Mouse (Mus musculus) liver, embryonic 16.5 days (tissue): ENCODE measurements around the gene Mapre3. TPM values are rescaled to one million over a fixed set of nuclear protein-coding genes. Genes with fewer than 3 reads are reported as not detected.

ENCODE experiments used
- ATAC-seq: fragments of 200-750 bp; cut with Nextera tagmentation; 2 replicates; pipeline ENCODE4 v1.8.0; 2017; ENCODE audit warnings: low read depth, mild to moderate bottlenecking, moderate number of reproducible peaks, moderate library complexity
- H3K27ac ChIP-seq: fragments of 300-500 bp; sonication (generic); 2 replicates; pipeline ENCODE4 v1.5.1; 2014; ENCODE audit warnings: mild to moderate bottlenecking, low read length
- H3K27me3 ChIP-seq: fragments of 300-500 bp; sonication (generic); 2 replicates; pipeline ENCODE4 v1.6.1; 2014; ENCODE audit warnings: low read depth, low read length, mixed read lengths; ENCODE audit not compliant: control insufficient read depth, insufficient read depth
- H3K36me3 ChIP-seq: fragments of 300-500 bp; sonication (generic); 2 replicates; pipeline ENCODE4 v1.6.1; 2014; ENCODE audit warnings: mild to moderate bottlenecking; ENCODE audit not compliant: control insufficient read depth, insufficient read depth
- H3K4me1 ChIP-seq: fragments of 300-500 bp; sonication (generic); 2 replicates; pipeline ENCODE4 v1.6.1; 2014; ENCODE audit warnings: low read depth, low read length, mixed read lengths; ENCODE audit not compliant: control insufficient read depth
- H3K4me2 ChIP-seq: fragments of 300-500 bp; sonication (generic); 2 replicates; pipeline ENCODE4 v1.6.1; 2014; ENCODE audit warnings: low read depth, low read length, mixed read lengths
- H3K4me3 ChIP-seq: fragments of 300-500 bp; sonication (generic); 2 replicates; pipeline ENCODE4 v1.5.1; 2014; ENCODE audit warnings: low read depth, mild to moderate bottlenecking, low read length
- H3K9ac ChIP-seq: fragments of 300-500 bp; sonication (generic); 2 replicates; pipeline ENCODE4 v1.6.1; 2014; ENCODE audit warnings: low read depth, low read length
- H3K9me3 ChIP-seq: fragments of 300-500 bp; sonication (generic); replicated peaks from 2 replicates; pipeline ENCODE4 v1.6.1; 2016; ENCODE audit warnings: low read length; ENCODE audit not compliant: control insufficient read depth
- WGBS: fragments of 180-500 bp; shearing (Covaris S2); extraction: QIAGEN DNeasy Blood & Tissue Kit; methylation state at CpG from one replicate; pipeline ENCODE4 v1.1.7; 2014; ENCODE audit not compliant: insufficient replicate concordance; 5-methylcytosine and 5-hydroxymethylcytosine counted together
- polyA plus RNA-seq: library from polyadenylated mRNA; unstranded; fragments of >200 nt; fragmentation: Nextera tagmentation; extraction: Ambion mirVana; gene quantifications from 2 replicates; pipeline ENCODE4 v1.2.1, GENCODE M21; 2015

The Mapre3 gene
- polyA plus RNA-seq, 1 experiment from 2014 or later: 3.3 TPM

DNA sequence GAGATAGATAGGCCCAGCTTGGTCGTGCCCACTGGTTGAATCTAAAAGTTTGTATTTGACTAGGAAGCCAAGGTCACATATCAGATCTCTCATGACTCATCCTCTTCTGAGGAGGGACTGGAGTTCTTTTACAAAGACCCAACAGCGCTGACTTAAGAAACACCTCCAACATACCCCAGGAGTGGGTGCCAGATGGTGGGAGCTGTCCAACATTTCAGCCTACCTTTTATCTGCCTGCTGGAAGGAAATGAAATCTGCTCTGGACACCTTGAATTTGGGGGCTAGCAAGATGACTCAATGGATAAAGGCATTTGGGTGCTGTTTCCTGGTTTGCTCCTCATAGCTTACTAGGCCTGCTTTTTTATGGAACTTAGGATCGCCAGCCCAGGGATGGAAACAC, 27.5 kb downstream of the Mapre3 start:
- Histone ChIP-seq H3K27ac (no peak overlapping the region), H3K4me3 (no peak overlapping the region), H3K9ac (no peak overlapping the region), H3K4me2 (no peak overlapping the region), H3K27me3 (no peaks in the 10 kb centered on the region), H3K9me3 (no peaks in the 10 kb centered on the region), H3K36me3 (no peaks in the 10 kb centered on the region), H3K4me1 (peaks cover 2% of the 10 kb centered on the region; the same call in 1 of the 2 replicates)
- 35% methylated on average over 3 of the region's 3 CpGs for WGBS
- no peak for ATAC-seq

DNA sequence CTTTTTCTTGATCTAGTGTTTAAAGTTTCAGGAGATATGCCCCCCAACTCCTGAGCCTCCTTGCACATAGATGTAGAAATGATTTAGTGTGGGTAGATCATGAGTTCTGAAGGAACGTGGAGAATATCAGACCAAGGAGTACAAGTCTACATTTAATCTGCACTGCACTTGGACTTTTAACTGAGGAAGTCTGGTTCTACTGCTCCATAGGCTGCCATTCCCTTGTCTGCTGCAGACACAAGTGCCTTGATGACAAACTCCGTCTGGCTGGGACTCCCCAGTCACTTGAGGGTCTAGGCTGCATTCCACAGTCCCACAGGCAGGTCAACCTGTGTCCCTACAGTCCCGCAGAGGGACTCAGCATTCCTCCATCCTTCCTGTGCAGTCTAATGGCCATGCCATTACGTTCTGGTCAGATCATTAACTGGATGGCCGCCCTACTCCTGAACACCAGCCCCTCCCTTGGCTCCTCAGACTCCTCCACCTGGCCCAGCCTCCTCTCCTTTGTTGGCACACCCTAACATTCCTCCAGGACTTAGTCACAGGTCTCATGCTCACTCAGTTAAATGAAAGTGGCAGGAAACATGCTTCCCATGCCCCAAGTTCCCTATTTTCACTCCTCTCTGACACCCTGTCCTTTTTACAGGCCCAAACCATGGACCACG, 35.6 kb downstream of the Mapre3 start:
- Histone ChIP-seq H3K9me3 (no peaks in the 10 kb centered on the region), H3K36me3 (no peaks in the 10 kb centered on the region), H3K4me1 (no peaks in the 10 kb centered on the region), H3K4me2 (no peak overlapping the region), H3K4me3 (no peak overlapping the region), H3K27ac (no peak overlapping the region), H3K9ac (no peak overlapping the region), H3K27me3 (no peaks in the 10 kb centered on the region)
- 45% methylated on average over 6 of the region's 6 CpGs for WGBS
- no peak for ATAC-seq

DNA sequence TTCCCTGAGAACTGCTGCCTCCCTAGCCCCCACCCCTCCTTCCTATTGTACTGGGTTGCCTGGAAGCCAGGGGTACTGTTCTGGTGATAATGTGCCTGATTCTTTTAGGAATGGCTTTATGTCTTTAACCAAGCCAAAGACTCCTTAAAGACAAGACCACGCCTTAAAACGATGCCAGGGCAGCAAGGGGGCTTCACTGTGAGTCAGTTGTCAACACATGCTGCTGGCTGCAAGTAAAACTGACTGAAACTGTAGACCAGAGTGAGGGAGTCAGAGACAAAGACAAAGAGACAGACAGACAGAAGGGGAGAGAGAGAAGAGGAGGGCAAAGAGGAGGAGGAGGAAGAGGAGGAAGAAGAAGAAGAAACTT, 36.1 kb downstream of the Mapre3 start:
- Histone ChIP-seq H3K4me1 (no peaks in the 10 kb centered on the region), H3K36me3 (no peaks in the 10 kb centered on the region), H3K4me3 (no peak overlapping the region), H3K9me3 (no peaks in the 10 kb centered on the region), H3K27me3 (no peaks in the 10 kb centered on the region), H3K4me2 (no peak overlapping the region), H3K27ac (no peak overlapping the region), H3K9ac (no peak overlapping the region)
- WGBS: 61% methylated on average over 2 of the region's 2 CpGs
- no peak for ATAC-seq

DNA sequence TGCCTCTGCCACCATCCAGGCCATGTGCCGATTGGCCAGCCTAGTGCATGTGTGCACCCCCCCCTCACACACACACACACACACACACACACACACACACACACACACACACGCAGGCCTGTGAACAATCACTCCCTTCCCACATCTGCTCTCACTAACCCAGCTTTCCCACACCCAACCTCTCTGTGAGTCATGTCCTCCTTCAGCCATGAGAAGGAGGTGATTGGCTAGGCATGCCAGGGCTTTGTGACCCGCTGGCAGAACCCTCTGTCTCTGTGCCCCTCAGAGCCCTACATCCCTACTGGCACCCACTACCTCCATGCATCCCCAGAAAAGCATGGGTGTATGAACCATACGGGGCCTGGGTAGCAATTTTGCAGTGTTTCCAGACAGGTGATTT, 39.1 kb downstream of the Mapre3 start:
- Histone ChIP-seq H3K4me1 (no peaks in the 10 kb centered on the region), H3K27me3 (no peaks in the 10 kb centered on the region), H3K4me2 (no peak overlapping the region), H3K4me3 (no peak overlapping the region), H3K9ac (no peak overlapping the region), H3K9me3 (no peaks in the 10 kb centered on the region), H3K27ac (no peak overlapping the region), H3K36me3 (no peaks in the 10 kb centered on the region)
- 60% methylated on average over 4 of the region's 4 CpGs for WGBS
- no peak for ATAC-seq

DNA sequence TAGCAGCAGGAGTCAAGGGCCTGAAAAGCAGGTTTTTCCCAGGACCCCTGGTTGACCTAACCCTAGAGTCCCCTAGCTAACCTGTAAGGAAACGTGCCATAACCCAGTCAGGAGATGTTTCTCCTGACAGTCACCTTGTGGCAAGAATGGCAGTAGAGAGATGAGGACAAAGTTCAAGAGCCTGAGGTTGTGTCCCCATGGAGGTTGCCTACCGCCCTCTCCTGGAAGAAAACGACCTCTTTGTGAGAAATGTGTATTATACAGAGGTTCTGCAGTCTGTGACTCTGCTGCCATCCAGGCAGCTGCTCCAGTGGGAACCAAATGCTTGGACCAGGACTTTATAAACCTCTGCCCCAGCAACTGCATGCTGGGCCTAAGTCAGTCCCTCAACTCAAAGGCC, 41.2 kb downstream of the Mapre3 start:
- Histone ChIP-seq H3K4me3 (no peak overlapping the region), H3K9ac (no peak overlapping the region), H3K27ac (no peak overlapping the region), H3K9me3 (no peaks in the 10 kb centered on the region), H3K4me1 (no peaks in the 10 kb centered on the region), H3K27me3 (no peaks in the 10 kb centered on the region), H3K4me2 (no peak overlapping the region), H3K36me3 (no peaks in the 10 kb centered on the region)
- ATAC-seq: no peak
- 46% methylated on average over 3 of the region's 3 CpGs for WGBS

DNA sequence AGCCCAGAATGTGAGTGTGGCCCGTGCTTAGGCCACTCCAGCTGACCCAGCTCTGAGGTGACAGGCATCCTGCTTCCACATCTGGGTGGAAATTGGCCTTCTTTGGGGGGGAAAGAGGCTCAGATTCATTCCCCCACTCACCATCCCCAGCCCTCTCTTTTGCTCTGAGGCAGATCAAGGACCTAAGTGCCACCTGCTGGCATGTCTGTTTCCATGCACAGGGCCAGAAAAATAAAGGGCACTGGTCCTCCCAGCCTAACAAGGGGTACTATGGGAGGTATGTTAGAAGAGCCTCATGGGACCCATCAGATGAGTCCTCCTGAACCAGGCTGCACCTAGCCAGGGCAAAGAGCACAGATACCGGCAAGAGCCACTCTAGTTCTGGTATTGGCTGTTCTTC, 41.7 kb downstream of the Mapre3 start:
- no peak overlapping the region for H3K9ac ChIP-seq
- H3K36me3 ChIP-seq: no peaks in the 10 kb centered on the region
- WGBS: 73% methylated on average over 2 of the region's 2 CpGs
- no peaks in the 10 kb centered on the region for H3K4me1 ChIP-seq
- H3K27me3 ChIP-seq: no peaks in the 10 kb centered on the region
- H3K27ac ChIP-seq: no peak overlapping the region
- H3K4me3 ChIP-seq: no peak overlapping the region
- no peak overlapping the region for H3K4me2 ChIP-seq
- ATAC-seq: no peak
- H3K9me3 ChIP-seq: no peaks in the 10 kb centered on the region

DNA sequence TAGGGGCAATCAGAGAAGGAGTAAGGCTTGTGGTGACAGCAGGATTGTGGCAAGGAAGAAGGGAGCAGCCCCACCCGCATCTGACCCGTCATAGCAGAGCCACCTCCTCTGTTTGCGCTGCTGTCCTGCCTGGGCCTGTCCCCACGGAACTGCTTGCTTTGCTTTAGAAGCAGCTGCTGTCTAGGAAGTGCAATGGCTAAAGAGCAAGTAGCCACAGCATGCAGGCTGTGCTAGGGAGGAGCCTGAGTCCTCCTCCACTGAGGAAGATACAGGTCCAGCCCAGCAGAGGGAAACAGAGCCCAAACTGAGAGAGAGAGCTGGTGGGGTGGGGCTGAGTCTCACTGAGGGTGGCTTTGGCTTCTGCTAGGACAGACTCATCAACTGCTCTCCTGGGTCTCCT, 49.4 kb downstream of the Mapre3 start:
- Histone ChIP-seq H3K4me1 (peaks cover under 1% of the 10 kb centered on the region; the same call in 1 of the 2 replicates), H3K4me3 (no peak overlapping the region), H3K4me2 (no peak overlapping the region), H3K36me3 (no peaks in the 10 kb centered on the region), H3K9me3 (no peaks in the 10 kb centered on the region), H3K9ac (no peak overlapping the region), H3K27me3 (no peaks in the 10 kb centered on the region), H3K27ac (no peak overlapping the region)
- peak; percentile 16; the same call in 1 of the 2 replicates for ATAC-seq
- 34% methylated on average over 4 of the region's 4 CpGs for WGBS

DNA sequence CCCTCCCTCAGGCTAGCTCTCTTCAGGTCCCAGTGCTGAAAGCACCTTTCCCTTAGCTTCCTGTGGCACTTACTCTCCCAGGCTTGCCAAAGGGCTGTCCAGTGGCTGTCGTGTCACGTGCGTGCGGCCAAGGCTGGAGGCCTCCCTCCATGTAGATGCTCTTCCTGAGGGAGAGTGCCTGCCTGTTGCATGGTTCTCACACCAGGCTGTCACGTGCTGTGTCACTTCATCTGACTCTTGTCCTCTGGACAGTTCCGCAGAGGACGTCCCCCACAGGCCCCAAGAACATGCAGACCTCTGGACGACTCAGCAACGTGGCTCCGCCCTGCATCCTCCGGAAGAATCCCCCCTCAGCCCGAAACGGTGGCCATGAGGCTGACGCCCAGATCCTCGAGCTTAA, 49.9 kb downstream of the Mapre3 start:
- ATAC-seq: 0 out of 2 replicates have a peak, but pooled peaks have one; percentile 5
- H3K4me2 ChIP-seq: no peak overlapping the region
- H3K9me3 ChIP-seq: no peaks in the 10 kb centered on the region
- no peak overlapping the region for H3K27ac ChIP-seq
- H3K4me3 ChIP-seq: no peak overlapping the region
- no peak overlapping the region for H3K9ac ChIP-seq
- H3K27me3 ChIP-seq: no peaks in the 10 kb centered on the region
- 48% methylated on average over 15 of the region's 15 CpGs for WGBS
- H3K36me3 ChIP-seq: no peaks in the 10 kb centered on the region
- peaks cover 4% of the 10 kb centered on the region for H3K4me1 ChIP-seq

DNA sequence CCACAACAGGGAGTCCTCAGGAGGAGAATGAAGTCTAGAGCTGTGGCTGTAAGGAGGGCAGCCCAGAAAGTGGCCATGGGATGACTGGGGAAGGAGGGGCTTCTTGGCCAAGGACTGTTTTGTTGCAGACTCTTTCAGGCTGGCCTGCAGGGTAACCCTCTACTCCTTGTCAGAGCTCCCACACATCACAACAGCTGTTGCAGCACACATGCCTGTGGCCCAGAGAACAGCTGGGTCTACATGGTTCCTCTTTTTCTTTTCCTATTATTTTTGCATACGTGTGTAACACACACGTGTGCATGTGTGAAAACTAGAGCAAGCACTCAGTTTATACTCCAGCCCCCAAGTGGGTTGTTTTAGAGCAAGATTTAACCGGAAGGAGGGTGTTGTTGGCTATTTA, 52.4 kb downstream of the Mapre3 start:
- H3K9ac ChIP-seq: no peak overlapping the region
- H3K36me3 ChIP-seq: peaks cover 2% of the 10 kb centered on the region
- no peaks in the 10 kb centered on the region for H3K9me3 ChIP-seq
- peaks cover 12% of the 10 kb centered on the region for H3K4me1 ChIP-seq
- 43% methylated on average over 3 of the region's 3 CpGs for WGBS
- H3K4me2 ChIP-seq: no peak overlapping the region
- H3K4me3 ChIP-seq: no peak overlapping the region
- no peaks in the 10 kb centered on the region for H3K27me3 ChIP-seq
- no peak for ATAC-seq
- H3K27ac ChIP-seq: no peak overlapping the region
